Mouse (Mus musculus) limb, embryonic 11.5 days (tissue): ENCODE measurements at regions not wholly inside any gene's neighbourhood (a gene's known extent, or its start where the extent isn't known, plus 50 kb on each side); places are given as distances from the start of the nearest gene placed in this dataset.

Experiments used
- ATAC-seq: fragments of 200-750 bp; cut with Nextera tagmentation; 2 replicates; pipeline ENCODE4 v1.8.0; 2017; ENCODE audit warnings: low read depth; ENCODE audit not compliant: insufficient number of reproducible peaks, low FRiP score, low TSS enrichment
- DNase-seq: peaks from one replicate; pipeline ENCODE4 v3.0.0-alpha.2; 2015; ENCODE audit warnings: low spot score
- H3K27ac ChIP-seq: fragments of 300-500 bp; sonication (generic); replicated peaks from 2 replicates; pipeline ENCODE4 v1.5.1; 2014; ENCODE audit warnings: low read depth, mild to moderate bottlenecking, low read length
- H3K27me3 ChIP-seq: fragments of 300-500 bp; sonication (generic); 2 replicates; pipeline ENCODE4 v1.6.1; 2014; ENCODE audit warnings: mild to moderate bottlenecking, low read length, mixed read lengths; ENCODE audit not compliant: control insufficient read depth, insufficient read depth
- H3K36me3 ChIP-seq: fragments of 300-500 bp; sonication (generic); 2 replicates; pipeline ENCODE4 v1.6.1; 2014; ENCODE audit warnings: mild to moderate bottlenecking, low read length, moderate library complexity, mixed read lengths; ENCODE audit not compliant: control insufficient read depth, insufficient read depth
- H3K4me1 ChIP-seq: fragments of 300-500 bp; sonication (generic); 2 replicates; pipeline ENCODE4 v1.6.1; 2014; ENCODE audit warnings: low read length, mixed read lengths; ENCODE audit not compliant: control insufficient read depth, insufficient read depth
- H3K4me2 ChIP-seq: fragments of 300-500 bp; sonication (generic); 2 replicates; pipeline ENCODE4 v1.6.1; 2014; ENCODE audit warnings: low read depth, mild to moderate bottlenecking, moderate library complexity; ENCODE audit not compliant: severe bottlenecking
- H3K4me3 ChIP-seq: fragments of 300-500 bp; sonication (generic); 2 replicates; pipeline ENCODE4 v1.5.1; 2014; ENCODE audit warnings: low read depth, low read length
- H3K9ac ChIP-seq: fragments of 300-500 bp; sonication (generic); 2 replicates; pipeline ENCODE4 v1.6.1; 2014; ENCODE audit warnings: mild to moderate bottlenecking, low read length
- H3K9me3 ChIP-seq: fragments of 300-500 bp; sonication (generic); 2 replicates; pipeline ENCODE4 v1.6.1; 2016; ENCODE audit warnings: low read length; ENCODE audit not compliant: control insufficient read depth
- WGBS: fragments of 180-500 bp; shearing (Covaris S2); extraction: QIAGEN DNeasy Blood & Tissue Kit; methylation state at CpG from one replicate; pipeline ENCODE4 v1.1.7; 2014; 5-methylcytosine and 5-hydroxymethylcytosine counted together

DNA sequence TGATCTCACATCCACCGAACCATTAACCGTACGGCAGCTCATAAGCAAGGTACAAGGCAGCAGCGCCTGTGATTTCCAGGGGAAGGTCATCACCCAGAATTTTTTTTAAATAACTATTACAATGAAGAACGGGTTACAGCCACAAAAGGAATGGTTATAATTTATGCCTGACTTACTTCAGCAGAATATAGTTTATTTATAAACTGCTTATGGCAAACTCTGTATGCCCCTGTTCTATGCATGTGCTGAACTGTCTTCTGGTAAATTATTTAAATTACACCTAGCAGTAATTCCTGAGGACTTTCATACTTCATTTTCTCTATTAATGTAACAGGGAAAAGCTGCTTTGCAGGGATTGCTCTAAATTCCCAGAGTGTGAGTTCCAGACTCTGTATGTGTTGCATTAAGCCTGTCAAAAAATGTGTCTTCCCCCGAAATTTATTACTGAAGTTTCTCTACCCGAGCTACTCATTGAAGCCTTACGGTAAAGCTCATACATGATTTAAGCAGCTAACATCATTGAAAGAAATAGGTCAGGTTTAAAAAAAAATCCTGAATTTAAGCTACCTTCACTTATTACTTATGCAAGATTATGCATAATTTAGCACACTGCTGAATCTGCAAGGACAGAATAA lies 782.4 kb upstream of the Mms22l start:
- Histone ChIP-seq H3K4me1 (no peaks in the 10 kb centered on the region), H3K4me3 (no peak overlapping the region), H3K4me2 (no peak overlapping the region), H3K27me3 (no peaks in the 10 kb centered on the region), H3K9ac (no peak overlapping the region), H3K27ac (no peak overlapping the region), H3K9me3 (no peaks in the 10 kb centered on the region), H3K36me3 (no peaks in the 10 kb centered on the region)
- DNase-seq (no peak), ATAC-seq (no peak)
- WGBS: 81% methylated on average over 8 of the region's 8 CpGs

DNA sequence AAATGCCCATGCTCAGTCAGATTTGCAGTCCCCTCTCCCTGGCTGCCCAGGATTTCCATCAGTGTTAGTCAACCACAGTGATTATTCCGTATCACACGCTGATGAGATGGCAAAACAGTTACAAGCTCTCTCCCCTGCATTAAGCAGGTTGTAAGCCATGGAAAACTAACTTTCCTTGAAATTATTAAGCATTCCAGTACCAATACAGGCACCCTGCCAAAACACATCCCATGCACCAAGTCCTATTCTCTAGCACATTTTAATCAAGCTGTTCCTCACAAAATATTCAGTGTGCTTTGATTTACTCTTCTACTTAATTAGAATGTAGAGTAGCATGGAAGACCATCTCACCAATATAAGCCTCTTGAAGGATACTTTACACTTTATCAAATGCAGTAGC lies 768.4 kb upstream of the Mms22l start:
- H3K4me2 ChIP-seq: no peak overlapping the region
- H3K27ac ChIP-seq: no peak overlapping the region
- H3K4me3 ChIP-seq: no peak overlapping the region
- no peaks in the 10 kb centered on the region for H3K27me3 ChIP-seq
- DNase-seq (no peak), ATAC-seq (no peak)
- H3K36me3 ChIP-seq: no peaks in the 10 kb centered on the region
- H3K4me1 ChIP-seq: no peaks in the 10 kb centered on the region
- H3K9ac ChIP-seq: no peak overlapping the region
- 84% methylated on average over 2 of the region's 2 CpGs for WGBS
- H3K9me3 ChIP-seq: no peaks in the 10 kb centered on the region

DNA sequence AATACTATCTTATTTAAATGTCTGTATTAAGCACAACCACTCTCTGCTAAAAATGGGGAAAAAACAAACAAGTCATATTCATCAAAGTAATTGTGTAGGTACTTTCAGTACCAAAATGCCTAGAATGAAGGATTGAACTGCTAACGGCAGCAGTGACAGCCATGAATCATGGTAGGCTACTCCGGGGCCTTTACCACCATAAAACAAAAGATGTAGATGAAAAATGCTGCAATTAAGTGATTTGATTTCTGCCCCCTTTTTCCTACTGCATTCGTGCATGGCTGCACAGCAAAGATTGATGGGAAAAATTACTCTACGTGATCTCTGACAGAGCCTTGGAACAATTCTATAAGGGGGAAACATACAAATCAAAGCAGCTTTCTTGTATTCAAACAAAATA lies 763.8 kb upstream of the Mms22l start:
- H3K4me3 ChIP-seq: no peak overlapping the region
- DNase-seq (no peak), ATAC-seq (no peak)
- H3K9ac ChIP-seq: no peak overlapping the region
- WGBS: 62% methylated on average over 4 of the region's 4 CpGs
- H3K27ac ChIP-seq: no peak overlapping the region
- H3K4me2 ChIP-seq: no peak overlapping the region
- no peaks in the 10 kb centered on the region for H3K9me3 ChIP-seq
- H3K27me3 ChIP-seq: no peaks in the 10 kb centered on the region
- H3K36me3 ChIP-seq: no peaks in the 10 kb centered on the region
- no peaks in the 10 kb centered on the region for H3K4me1 ChIP-seq

DNA sequence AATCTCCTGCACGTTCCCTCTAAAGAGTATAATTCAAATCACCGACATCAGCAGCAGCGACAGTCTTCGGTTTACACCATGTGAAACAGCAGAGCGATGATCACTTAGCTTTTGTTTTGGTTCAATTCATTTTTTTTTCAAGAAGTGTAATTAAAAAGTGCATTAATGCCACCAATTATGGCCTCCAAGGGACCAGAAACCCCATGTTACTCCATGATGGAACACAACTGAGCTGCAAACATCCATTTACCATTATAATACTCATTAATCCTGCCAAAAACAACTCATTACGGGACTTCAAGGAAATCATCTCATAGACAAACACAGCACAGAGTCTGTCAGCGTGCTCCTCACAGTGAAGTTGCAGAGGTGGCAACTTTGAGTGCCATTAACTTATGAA lies 752.2 kb upstream of the Mms22l start:
- no peak overlapping the region for H3K9ac ChIP-seq
- H3K4me1 ChIP-seq: no peaks in the 10 kb centered on the region
- no peak for ATAC-seq
- H3K4me2 ChIP-seq: no peak overlapping the region
- H3K4me3 ChIP-seq: no peak overlapping the region
- 90% methylated on average over 7 of the region's 7 CpGs for WGBS
- H3K9me3 ChIP-seq: no peaks in the 10 kb centered on the region
- H3K27me3 ChIP-seq: no peaks in the 10 kb centered on the region
- DNase-seq: no peak
- no peak overlapping the region for H3K27ac ChIP-seq
- no peaks in the 10 kb centered on the region for H3K36me3 ChIP-seq

DNA sequence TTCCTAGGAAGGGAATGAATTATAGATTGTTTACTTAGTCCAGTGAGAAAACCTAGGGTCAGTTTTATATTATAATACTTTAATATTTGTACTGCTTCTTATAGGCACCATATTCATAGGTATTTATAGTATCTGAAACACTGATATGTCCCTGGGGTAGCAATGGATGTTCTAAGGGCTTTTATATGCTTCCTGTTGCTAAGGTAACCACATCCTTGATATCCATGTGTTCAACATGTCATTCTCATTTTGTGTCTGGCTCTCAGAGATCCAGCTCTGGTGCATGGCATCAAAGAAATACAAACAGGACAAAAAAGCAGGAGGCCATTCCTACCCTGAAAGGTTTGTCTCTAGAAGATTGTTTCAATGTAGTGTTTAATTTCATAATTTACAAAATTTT lies 738.2 kb upstream of the Mms22l start:
- H3K4me2 ChIP-seq: no peak overlapping the region
- H3K4me1 ChIP-seq: no peaks in the 10 kb centered on the region
- no peaks in the 10 kb centered on the region for H3K9me3 ChIP-seq
- H3K27me3 ChIP-seq: no peaks in the 10 kb centered on the region
- ATAC-seq (no peak), DNase-seq (no peak)
- H3K27ac ChIP-seq: no peak overlapping the region
- H3K4me3 ChIP-seq: no peak overlapping the region
- no peak overlapping the region for H3K9ac ChIP-seq
- no peaks in the 10 kb centered on the region for H3K36me3 ChIP-seq

DNA sequence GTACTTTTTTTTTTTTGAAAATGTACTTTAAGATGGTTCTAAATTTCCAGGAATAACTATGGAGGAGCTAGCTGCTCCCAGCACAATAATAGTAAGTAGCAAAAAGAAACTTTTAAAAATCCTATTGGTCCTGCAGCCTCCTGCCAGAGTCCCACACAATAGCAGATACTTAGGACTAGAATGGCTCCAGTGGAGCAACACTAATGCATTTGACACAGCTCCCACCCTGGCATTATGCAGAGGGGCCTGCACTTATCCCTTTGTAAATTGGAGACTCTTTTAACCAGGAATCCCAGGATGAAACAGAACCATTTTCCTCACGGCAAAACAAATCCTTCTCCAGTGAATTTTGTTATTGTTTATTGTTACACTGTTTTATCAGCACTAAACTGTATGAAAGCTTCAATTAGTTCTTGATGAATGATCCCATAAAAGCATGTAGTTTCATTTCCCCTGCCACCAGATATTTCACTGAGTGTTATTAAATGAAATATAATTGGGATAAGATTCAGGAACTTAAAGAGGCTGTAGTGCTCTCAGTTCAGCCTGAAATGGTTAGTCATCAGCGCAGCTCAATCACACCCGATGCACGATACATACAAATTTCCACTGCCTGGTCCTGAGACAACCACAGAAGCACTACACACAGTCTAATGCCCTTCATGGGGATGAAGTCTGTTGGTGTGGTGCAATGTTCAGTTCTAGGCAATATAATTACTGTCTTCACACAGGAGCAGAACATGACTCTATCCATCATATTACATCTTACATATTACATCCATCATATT lies 708.6 kb upstream of the Mms22l start:
- no peak for DNase-seq
- ATAC-seq: no peak
- no peaks in the 10 kb centered on the region for H3K36me3 ChIP-seq

DNA sequence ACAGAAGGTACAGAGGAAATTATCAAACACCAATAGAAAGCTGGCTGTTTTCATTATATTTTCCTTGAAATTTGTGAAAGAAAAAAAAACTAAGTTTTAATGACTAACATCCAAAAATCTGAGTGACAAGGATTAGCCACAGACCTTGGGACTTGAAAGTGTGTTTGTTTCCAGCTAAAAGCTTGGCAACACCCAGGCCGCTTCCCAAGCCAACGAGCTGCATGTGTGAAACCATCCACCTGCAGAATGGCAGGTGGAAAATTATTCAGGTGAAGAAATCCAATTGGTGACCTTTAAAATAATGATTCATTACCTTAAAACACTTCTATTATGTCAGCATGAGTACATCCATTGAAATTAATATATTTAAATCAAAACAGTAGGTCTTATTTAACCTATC lies 672.7 kb upstream of the Mms22l start:
- ATAC-seq: no peak
- Histone ChIP-seq H3K4me3 (no peak overlapping the region), H3K27me3 (no peaks in the 10 kb centered on the region), H3K9me3 (no peaks in the 10 kb centered on the region), H3K27ac (no peak overlapping the region), H3K9ac (no peak overlapping the region), H3K4me1 (no peaks in the 10 kb centered on the region), H3K4me2 (no peak overlapping the region), H3K36me3 (no peaks in the 10 kb centered on the region)
- no peak for DNase-seq
- WGBS: 68% methylated on average over 2 of the region's 2 CpGs

More for the DNA sequence above, 708.6 kb upstream of the Mms22l start:
- H3K9me3 ChIP-seq: no peaks in the 10 kb centered on the region
- WGBS: 81% methylated on average over 4 of the region's 4 CpGs
- H3K4me3 ChIP-seq: no peak overlapping the region
- no peaks in the 10 kb centered on the region for H3K27me3 ChIP-seq
- no peak overlapping the region for H3K27ac ChIP-seq
- no peak overlapping the region for H3K9ac ChIP-seq
- H3K4me2 ChIP-seq: no peak overlapping the region
- no peaks in the 10 kb centered on the region for H3K4me1 ChIP-seq

DNA sequence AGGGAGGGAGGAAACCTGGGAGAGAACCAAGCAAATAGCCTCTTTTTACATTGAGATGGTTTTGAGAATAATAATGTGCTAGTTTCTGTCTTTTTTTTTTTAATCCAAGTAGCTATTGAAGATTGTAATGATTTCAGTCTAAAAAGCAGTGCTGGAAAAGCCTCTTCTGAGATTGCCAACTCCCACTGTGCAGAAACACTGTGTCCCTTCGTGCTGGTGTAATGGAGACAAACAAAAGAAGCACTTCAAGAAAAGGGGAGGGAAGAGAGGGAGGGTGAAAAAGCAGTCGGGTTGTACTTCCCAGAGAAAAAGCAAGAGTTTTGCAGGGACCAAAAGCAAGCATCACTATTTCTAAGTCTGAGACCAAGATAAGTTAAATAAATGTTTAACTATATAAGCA lies 669.4 kb upstream of the Mms22l start:
- DNase-seq: no peak
- WGBS: 9% methylated on average over 2 of the region's 2 CpGs
- no peaks in the 10 kb centered on the region for H3K4me1 ChIP-seq
- H3K4me2 ChIP-seq: no peak overlapping the region
- ATAC-seq: no peak
- no peaks in the 10 kb centered on the region for H3K27me3 ChIP-seq
- H3K27ac ChIP-seq: no peak overlapping the region
- H3K4me3 ChIP-seq: no peak overlapping the region
- H3K9me3 ChIP-seq: no peaks in the 10 kb centered on the region
- H3K36me3 ChIP-seq: no peaks in the 10 kb centered on the region
- H3K9ac ChIP-seq: no peak overlapping the region
